Mouse (Mus musculus) Patski (cell line): ENCODE data around the gene Zbtb24. TPM values are rescaled to one million over a fixed set of nuclear protein-coding genes. Genes with fewer than 3 reads are reported as not detected.

Experiments
- ATAC-seq: fragments of 100-300 bp; one replicate; pipeline ENCODE4 v1.8.0; 2021
- CTCF ChIA-PET: fragments of 350-600 bp; sonication (Branson Sonifier 250); formaldehyde crosslinking; loops from one replicate; lab custom pipeline; 2022; ENCODE audit warnings: inconsistent platforms; lab: Charles Lee
- POLR2A ChIA-PET: fragments of 350-600 bp; sonication (Branson Sonifier 250); formaldehyde crosslinking; loops from one replicate; lab custom pipeline; 2022; ENCODE audit warnings: antibody characterized with exemption, inconsistent platforms; lab: Charles Lee
- DNase-seq: peaks from one replicate; pipeline ENCODE4 v3.0.0-alpha.2; 2011; ENCODE audit warnings: low read depth, low spot score
- H3K27me3 ChIP-seq: fragments of 371-371 bp; one replicate; pipeline ENCODE4 v1.5.1; 2021
- CTCF ChIP-seq: fragments of 100-300 bp; IDR thresholded peaks from one replicate; pipeline ENCODE4 v1.5.1; 2021
- in situ Hi-C: fragments of 300-500 bp; cut with MboI; formaldehyde crosslinking; loops from 3 replicates; pipeline ENCODE4 v1.11.1; 2018; ENCODE audit warnings: low pct_unique_long_range_greater_than_20kb, mixed read lengths
- polyA plus RNA-seq: library from polyadenylated mRNA; unstranded; gene quantifications from one replicate; pipeline ENCODE4 v1.2.3, GENCODE M21; 2021

Zbtb24 gene
- polyA plus RNA-seq, 1 experiment from 2014 or later, result 17.8 TPM

- no peak for DNase-seq
- H3K27me3 ChIP-seq, result peaks cover 29% of the 10 kb centered on the region
- in situ Hi-C loops, result no loop called here
- ATAC-seq, result no peak
- CTCF ChIA-PET, result no interaction called here
- no peak for TF ChIP-seq CTCF
- POLR2A ChIA-PET, result no interaction called here
Observed at GRCm38 (mm10) chr10:41426368-41426767, 23.8 kb upstream of the Zbtb24 start.

- CTCF ChIA-PET, result interaction anchor here (0.8 to 1.6 kb wide), 4 partner anchors 11 to 55 kb away, joined by 3 to 16 read pairs (median 5); partner anchors contain the start of gene Zbtb24
- no peak for ATAC-seq
- peak; percentile 65 for TF ChIP-seq CTCF
- H3K27me3 ChIP-seq, result peaks cover 12% of the 10 kb centered on the region
- DNase-seq, result no peak
- in situ Hi-C loops, result no loop called here
- POLR2A ChIA-PET, result interaction anchor here (1.2 kb wide), 1 partner anchor 11 kb away, joined by 4 read pairs; no protein-coding TSS in a partner anchor
Observed at GRCm38 (mm10) chr10:41434624-41435023, 15.6 kb upstream of the Zbtb24 start.

GRCm38 (mm10) chr10:41435141-41435540, 15.0 kb upstream of the Zbtb24 start:
- ChIA-PET POLR2A (interaction anchor here (0.6 to 1.2 kb wide), 2 partner anchors 11 to 43 kb away, joined by 3 to 4 read pairs; no protein-coding TSS in a partner anchor), CTCF (interaction anchor here (0.8 to 1.6 kb wide), 3 partner anchors 11 to 16 kb away, joined by 3 to 16 read pairs (median 7); partner anchors contain the start of gene Zbtb24)
- in situ Hi-C loops, result no loop called here
- H3K27me3 ChIP-seq, result peaks cover 9% of the 10 kb centered on the region
- TF ChIP-seq CTCF, result no peak
- no peak for DNase-seq
- no peak for ATAC-seq

DNA sequence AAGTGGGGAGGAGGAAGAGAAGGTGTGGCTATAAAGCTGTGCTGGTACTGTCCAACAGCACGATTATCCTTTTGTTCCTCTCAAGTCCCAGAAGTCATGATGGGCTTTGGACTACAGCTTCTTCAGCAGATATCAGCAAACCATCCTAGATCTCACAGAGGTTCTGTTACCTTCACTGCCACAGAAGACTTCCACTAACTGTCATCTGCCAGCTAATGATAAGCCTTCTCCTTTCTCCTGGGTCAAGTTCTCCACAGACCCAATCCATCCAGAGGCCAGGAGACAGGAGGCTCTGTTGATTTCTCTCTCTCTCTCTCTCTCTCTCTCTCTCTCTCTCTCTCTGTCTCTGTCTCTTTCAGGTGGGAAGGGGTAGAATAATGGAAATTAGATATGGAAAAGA, 2.0 kb upstream of the Zbtb24 start:
- no peak for TF ChIP-seq CTCF
- ChIA-PET CTCF (interaction anchor here (3.9 kb wide), 1 partner anchor 13 kb away, joined by 16 read pairs; no protein-coding TSS in a partner anchor), POLR2A (no interaction called here)
- in situ Hi-C loops, result no loop called here
- no peak for DNase-seq
- peaks cover 15% of the 10 kb centered on the region for H3K27me3 ChIP-seq
- no peak for ATAC-seq

DNA sequence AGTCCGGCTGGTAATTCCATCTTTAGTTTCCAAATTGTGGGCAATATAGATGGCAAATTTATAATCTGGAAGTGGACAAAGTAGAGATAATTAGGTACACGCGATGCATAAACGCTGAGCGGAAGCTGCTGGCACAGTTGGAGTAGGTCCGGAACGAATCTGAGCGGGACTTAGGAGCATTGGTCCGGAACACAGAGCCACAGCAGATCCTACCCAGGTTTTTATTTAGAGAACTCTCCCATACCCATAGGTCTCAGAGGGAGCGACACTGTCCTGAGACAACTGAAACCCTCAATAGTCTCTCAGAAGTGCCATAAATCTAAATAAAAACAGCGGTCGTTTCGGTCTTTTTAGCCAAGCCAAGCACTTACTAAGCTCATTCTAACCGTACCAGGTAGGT, 499 bp upstream of the Zbtb24 start:
- H3K27me3 ChIP-seq, result peaks cover 15% of the 10 kb centered on the region
- POLR2A ChIA-PET, result interaction anchor here (0.5 to 2.7 kb wide), 4 partner anchors 12 to 544 kb away, joined by 3 to 9 read pairs (median 4); partner anchors contain the start of genes Mical1, Ppil6 and Smpd2
- ATAC-seq (no peak), DNase-seq (no peak)
- CTCF ChIA-PET, result interaction anchor here (1.0 to 3.9 kb wide), 2 partner anchors 15 to 56 kb away, joined by 6 to 16 read pairs; no protein-coding TSS in a partner anchor
- no peak for TF ChIP-seq CTCF
- in situ Hi-C loops, result no loop called here

DNA sequence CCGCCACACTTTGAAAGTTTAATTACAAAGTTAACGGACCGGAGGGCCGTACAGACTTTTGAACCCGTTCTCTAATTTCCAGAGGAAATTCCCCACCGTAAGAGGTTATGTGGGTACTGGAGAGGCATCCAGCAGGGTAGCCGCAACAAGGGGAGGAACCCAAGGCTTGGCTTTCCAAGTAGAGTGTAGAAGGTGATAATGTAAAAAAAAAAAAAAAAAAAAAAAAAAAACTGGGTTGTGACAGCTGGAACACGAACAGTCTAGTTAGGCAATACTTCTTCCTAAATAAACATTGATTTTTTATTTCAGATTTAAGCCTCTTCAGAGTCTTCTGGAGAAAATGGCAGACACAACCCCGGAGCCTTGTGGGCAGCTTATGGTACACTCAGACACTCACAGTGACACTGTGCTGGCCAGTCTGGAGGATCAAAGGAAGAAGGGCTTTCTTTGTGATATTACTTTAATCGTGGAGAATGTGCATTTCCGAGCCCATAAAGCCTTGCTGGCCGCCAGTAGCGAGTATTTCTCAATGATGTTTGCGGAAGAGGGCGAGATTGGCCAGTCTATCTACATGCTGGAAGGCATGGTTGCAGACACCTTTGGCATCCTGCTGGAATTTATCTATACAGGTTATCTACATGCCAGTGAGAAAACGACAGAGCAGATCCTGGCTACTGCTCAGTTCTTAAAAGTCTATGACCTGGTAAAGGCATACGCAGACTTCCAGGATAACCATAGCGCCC, 768 bp downstream of the Zbtb24 start:
- no peak for TF ChIP-seq CTCF
- DNase-seq, result no peak
- ChIA-PET CTCF (interaction anchor here (0.6 to 1.3 kb wide), 3 partner anchors 16 to 239 kb away, joined by 3 read pairs; no protein-coding TSS in a partner anchor), POLR2A (interaction anchor here (1.0 to 2.7 kb wide), 4 partner anchors 11 to 39 kb away, joined by 3 to 9 read pairs (median 5); partner anchors contain the start of genes Mical1, Ppil6 and Smpd2)
- ATAC-seq, result no peak
- in situ Hi-C loops, result no loop called here
- peaks cover 11% of the 10 kb centered on the region for H3K27me3 ChIP-seq

DNA sequence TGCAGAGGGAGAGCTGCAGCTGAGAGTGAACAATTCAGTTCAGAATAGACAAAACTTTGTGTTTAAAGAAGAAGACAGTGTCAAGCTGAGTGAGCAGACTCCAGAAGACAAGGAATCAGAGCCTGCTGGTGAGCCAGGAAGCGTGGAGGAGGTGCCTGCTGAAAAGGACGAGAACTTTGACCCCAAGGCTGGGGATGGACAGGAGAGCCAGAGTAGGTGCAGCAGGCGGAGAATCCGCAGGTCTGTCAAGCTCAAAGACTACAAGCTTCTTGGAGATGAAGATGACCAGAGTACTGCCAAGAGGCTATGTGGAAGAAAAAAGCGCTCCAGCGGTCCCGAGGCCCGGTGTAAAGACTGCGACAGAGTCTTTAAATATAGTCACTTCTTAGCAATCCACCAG, 1.5 kb downstream of the Zbtb24 start:
- no peak for TF ChIP-seq CTCF
- ATAC-seq, result no peak

GRCm38 (mm10) chr10:41452791-41453190, 2.6 kb downstream of the Zbtb24 start:
- DNase-seq (no peak), ATAC-seq (no peak)
- TF ChIP-seq CTCF, result no peak
- ChIA-PET CTCF (interaction anchor here (0.9 to 1.9 kb wide), 4 partner anchors 17 to 149 kb away, joined by 3 to 5 read pairs (median 4); partner anchors contain the start of genes Ak9 and Fig4), POLR2A (interaction anchor here (1.1 to 1.3 kb wide), 2 partner anchors 21 to 37 kb away, joined by 3 read pairs; no protein-coding TSS in a partner anchor)
- H3K27me3 ChIP-seq, result no peaks in the 10 kb centered on the region
- in situ Hi-C loops, result no loop called here

More for the DNA sequence above, 1.5 kb downstream of the Zbtb24 start:
- DNase-seq, result no peak
- ChIA-PET POLR2A (interaction anchor here (2.7 kb wide), 1 partner anchor 24 kb away, joined by 9 read pairs; the partner anchor contains the start of gene Mical1), CTCF (interaction anchor here (1.3 kb wide), 1 partner anchor 17 kb away, joined by 3 read pairs; no protein-coding TSS in a partner anchor)
- H3K27me3 ChIP-seq, result peaks cover 6% of the 10 kb centered on the region
- in situ Hi-C loops, result no loop called here

GRCm38 (mm10) chr10:41459990-41460389, 9.8 kb downstream of the Zbtb24 start:
- ATAC-seq (no peak), DNase-seq (no peak)
- in situ Hi-C loops, result no loop called here
- ChIA-PET POLR2A (no interaction called here), CTCF (interaction anchor here (1.4 kb wide), 1 partner anchor 15 kb away, joined by 4 read pairs; no protein-coding TSS in a partner anchor)
- no peaks in the 10 kb centered on the region for H3K27me3 ChIP-seq
- no peak for TF ChIP-seq CTCF

GRCm38 (mm10) chr10:41460501-41460900, 10.3 kb downstream of the Zbtb24 start:
- ChIA-PET POLR2A (no interaction called here), CTCF (no interaction called here)
- ATAC-seq, result no peak
- no peak for DNase-seq
- no peak for TF ChIP-seq CTCF
- in situ Hi-C loops, result no loop called here
- H3K27me3 ChIP-seq, result no peaks in the 10 kb centered on the region
